Mouse (Mus musculus): ENCODE data around the gene Asna1.

Gene Asna1

GRCm38 (mm10) chr8:84976031-84976762, 48.9 kb downstream of the Asna1 start:
- CTCF ChIA-PET = interaction anchor here (1.3 to 8.1 kb wide), 3 partner anchors 12 to 108 kb away, joined by 3 to 113 read pairs (median 19); partner anchors contain the start of gene Hook2

- CTCF ChIA-PET = interaction anchor here (0.6 to 8.1 kb wide), 5 partner anchors 13 to 381 kb away, joined by 3 to 113 read pairs (median 4); partner anchors contain the start of gene Hook2
Observed at GRCm38 (mm10) chr8:84975434-84975833, 49.6 kb downstream of the Asna1 start.

DNA sequence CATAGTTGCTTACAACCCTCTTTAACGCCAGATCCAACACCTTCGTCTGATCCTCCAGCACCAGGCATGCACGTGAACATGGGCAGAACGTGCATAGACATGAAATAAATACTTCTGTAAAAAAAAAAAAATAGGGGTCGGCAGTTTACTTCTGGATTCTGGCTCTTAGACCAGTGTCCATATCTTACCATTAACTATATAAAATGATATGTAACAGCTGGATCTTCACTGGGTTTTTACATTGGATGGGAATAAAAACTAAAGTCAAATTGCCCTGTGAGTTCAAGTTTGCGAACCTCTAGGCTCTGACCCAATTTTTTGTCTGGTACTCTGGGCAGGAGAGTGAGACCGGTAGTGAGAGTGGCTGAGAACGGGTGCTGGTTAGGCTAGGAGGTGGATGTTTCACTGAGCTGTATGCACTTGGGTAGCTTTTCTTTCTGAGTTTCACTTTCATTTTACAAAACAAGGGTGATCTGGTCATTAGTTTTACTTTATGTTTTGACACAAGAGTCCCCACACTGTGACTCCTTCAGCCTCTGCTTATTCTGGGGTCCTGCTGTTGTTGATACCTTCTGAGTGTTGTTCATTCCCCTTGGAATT, 50.4 kb downstream of the Asna1 start:
- CTCF ChIA-PET = interaction anchor here (0.6 to 8.1 kb wide), 8 partner anchors 9 to 113 kb away, joined by 3 to 113 read pairs (median 4); partner anchors contain the start of genes Hook2 and Tnpo2

GRCm38 (mm10) chr8:84973803-84974542, 51.1 kb downstream of the Asna1 start:
- CTCF ChIA-PET = interaction anchor here (0.6 to 8.1 kb wide), 7 partner anchors 10 to 114 kb away, joined by 3 to 113 read pairs (median 4); partner anchors contain the start of genes Hook2 and Tnpo2

- CTCF ChIA-PET = interaction anchor here (8.1 kb wide), 1 partner anchor 15 kb away, joined by 113 read pairs; the partner anchor contains the start of gene Hook2
Observed at GRCm38 (mm10) chr8:84973079-84973478, 52.0 kb downstream of the Asna1 start.

GRCm38 (mm10) chr8:84970913-84971312, 54.2 kb downstream of the Asna1 start:
- CTCF ChIA-PET = no interaction called here

- CTCF ChIA-PET = no interaction called here
Observed at GRCm38 (mm10) chr8:84970135-84970790, 54.8 kb downstream of the Asna1 start.

DNA sequence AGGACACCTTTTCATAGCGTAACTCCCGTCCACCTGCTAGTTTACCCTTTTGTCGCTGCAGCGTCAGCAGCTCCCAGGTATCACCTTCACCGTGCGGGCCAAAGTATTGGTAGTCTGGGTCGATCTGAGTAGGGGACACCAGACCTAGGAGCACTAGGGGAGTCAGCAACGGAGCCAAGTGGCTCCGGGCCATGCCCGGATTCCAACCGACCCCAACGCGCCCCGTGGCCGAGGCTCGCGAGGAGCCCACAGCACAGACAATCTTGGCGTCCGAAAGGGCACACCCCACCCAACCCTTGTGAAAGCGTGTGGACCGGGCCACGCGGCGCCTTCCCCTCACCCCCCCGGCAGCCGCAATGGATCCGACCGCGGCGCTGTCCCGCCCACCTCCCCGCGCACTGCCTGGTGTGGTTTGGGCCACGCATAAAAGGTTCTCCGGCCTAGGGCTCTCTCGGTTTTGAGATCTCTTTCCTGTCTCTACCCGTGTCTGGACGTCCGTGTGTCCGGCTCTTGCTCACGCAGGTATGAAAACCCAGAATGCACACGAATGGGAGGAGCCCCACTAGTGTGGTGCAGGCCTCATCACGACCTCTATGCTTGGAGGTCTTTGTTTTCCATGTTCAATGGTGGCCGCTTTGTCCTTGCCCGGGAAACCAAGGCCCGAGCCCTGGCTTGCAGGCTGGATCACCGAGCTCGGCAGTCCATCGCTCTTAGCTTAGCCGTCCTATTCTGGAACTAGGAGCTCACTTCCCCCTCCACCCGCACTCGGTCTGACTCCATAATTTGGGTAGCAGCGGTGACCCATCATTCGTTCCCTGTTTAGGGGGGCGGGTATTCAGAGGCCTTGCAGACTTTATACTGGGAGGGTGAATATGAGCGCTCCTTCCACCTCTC, 55.6 kb downstream of the Asna1 start, which contains the start of the genes Gm49661, Prdx2 and Rnaseh2a:
TSS of gene Gm49661 (minus strand) at position 193 of the 894 bp plus-strand sequence.
TSS of gene Prdx2 (plus strand) at position 347 of the 894 bp plus-strand sequence.
TSS of gene Rnaseh2a (minus strand) at position 527 of the 894 bp plus-strand sequence.
- CTCF ChIA-PET = interaction anchor here (0.7 to 1.5 kb wide), 2 partner anchors 21 to 47 kb away, joined by 3 to 4 read pairs; partner anchors contain the start of gene Hook2

- CTCF ChIA-PET = interaction anchor here (0.6 to 1.5 kb wide), 3 partner anchors 21 to 131 kb away, joined by 3 to 4 read pairs (median 4); partner anchors contain the start of gene Hook2
Observed at GRCm38 (mm10) chr8:84968650-84969049, 56.4 kb downstream of the Asna1 start.
